42 mouse cellular contexts compared by ENCODE assay signal in genomic region chr9:15060847-15061246, GRCm38 (mm10). TPM values are rescaled to one million over a fixed set of nuclear protein-coding genes. Genes with fewer than 3 reads are reported as not detected.
"Had no signal": no experiment of that assay in that cellular context is flagged by ENCODE, and none has a peak within 500 bp of the region (broad histone marks: within the 10 kb centered on the region; RNA-seq: fewer than 3 reads in every experiment).

No protein-coding gene starts in this region.

- DNase-seq: heart, adult 18-20 months; heart, adult 2 months; heart, postnatal 10 days; heart, postnatal 14 days; heart, postnatal 36 days; heart, postnatal 4 days; kidney, adult 11 months; kidney, adult 18-20 months; kidney, adult 2 months; kidney, adult 8-10 months; kidney, adult 9 months; kidney, postnatal 10 days; kidney, postnatal 14 days; kidney, postnatal 25 days; kidney, postnatal 36 days; kidney, postnatal 4 days; layer of hippocampus, adult 9-11 months had no signal

- H3K27ac ChIP-seq: heart, adult 2 months; heart, embryonic 10.5 days; heart, embryonic 13.5 days; heart, embryonic 15.5 days; hindbrain, embryonic 10.5 days; hindbrain, embryonic 12.5 days; hindbrain, embryonic 13.5 days; hindbrain, embryonic 14.5 days; hindbrain, embryonic 15.5 days; hindbrain, postnatal 0 days; intestine, embryonic 15.5 days; kidney, embryonic 15.5 days; kidney, postnatal 0 days; layer of hippocampus, adult 2 months had no signal

- H3K4me2 ChIP-seq: heart, embryonic 11.5 days; heart, embryonic 12.5 days; heart, embryonic 13.5 days; heart, embryonic 15.5 days; hindbrain, embryonic 12.5 days; hindbrain, embryonic 13.5 days; hindbrain, embryonic 14.5 days; hindbrain, embryonic 15.5 days; intestine, embryonic 15.5 days; kidney, embryonic 15.5 days had no signal

- H3K4me1 ChIP-seq: heart, embryonic 10.5 days; heart, embryonic 12.5 days; heart, embryonic 13.5 days; heart, embryonic 15.5 days; hindbrain, embryonic 10.5 days; hindbrain, embryonic 12.5 days; hindbrain, embryonic 13.5 days; hindbrain, embryonic 15.5 days; intestine, embryonic 15.5 days; kidney, embryonic 15.5 days had no signal

- ATAC-seq: hindbrain, embryonic 16.5 days; hindbrain, postnatal 0 days; intestine, embryonic 15.5 days; intestine, embryonic 16.5 days; intestine, postnatal 0 days had no signal

- H3K36me3 ChIP-seq: heart, embryonic 10.5 days; heart, embryonic 12.5 days; heart, embryonic 13.5 days; heart, embryonic 15.5 days; hindbrain, embryonic 10.5 days; hindbrain, embryonic 12.5 days; hindbrain, embryonic 13.5 days; hindbrain, embryonic 15.5 days; intestine, embryonic 15.5 days; kidney, embryonic 15.5 days had no signal

- H3K4me3 ChIP-seq: heart, adult 2 months; heart, embryonic 10.5 days; heart, embryonic 12.5 days; heart, embryonic 13.5 days; heart, embryonic 15.5 days; hindbrain, embryonic 10.5 days; hindbrain, embryonic 12.5 days; hindbrain, embryonic 13.5 days; hindbrain, embryonic 15.5 days; intestine, embryonic 15.5 days; kidney, embryonic 15.5 days; layer of hippocampus, adult 2 months had no signal

- H3K27me3 ChIP-seq: heart, embryonic 12.5 days; heart, embryonic 13.5 days; heart, embryonic 15.5 days; hindbrain, embryonic 12.5 days; hindbrain, embryonic 13.5 days; hindbrain, embryonic 15.5 days; intestine, embryonic 15.5 days; kidney, embryonic 15.5 days had no signal

- H3K9me3 ChIP-seq: heart, embryonic 10.5 days; heart, embryonic 12.5 days; heart, embryonic 13.5 days; heart, embryonic 15.5 days; hindbrain, embryonic 10.5 days; hindbrain, embryonic 12.5 days; hindbrain, embryonic 13.5 days; hindbrain, embryonic 15.5 days; intestine, embryonic 15.5 days; kidney, embryonic 15.5 days had no signal

- H3K9ac ChIP-seq: heart, embryonic 12.5 days; heart, embryonic 13.5 days; heart, embryonic 15.5 days; hindbrain, embryonic 12.5 days; hindbrain, embryonic 13.5 days; hindbrain, embryonic 14.5 days; hindbrain, embryonic 15.5 days; intestine, embryonic 15.5 days; kidney, embryonic 15.5 days had no signal

RNA-seq across cellular contexts. Expression of gene Hephl1, which starts 51.1 kb away (rescaled TPM):
- polyA plus RNA-seq: heart, embryonic 10.5 days; heart, embryonic 11.5 days; heart, embryonic 12.5 days; heart, embryonic 13.5 days; heart, embryonic 14.5 days; heart, embryonic 16.5 days; hindbrain, embryonic 10.5 days; hindbrain, embryonic 11.5 days; hindbrain, embryonic 12.5 days; hindbrain, embryonic 13.5 days; hindbrain, embryonic 14.5 days; hindbrain, embryonic 15.5 days; hindbrain, embryonic 16.5 days; hindbrain, postnatal 0 days; inflammation-experienced regulatory T-cells, adult 6 months; intestine, embryonic 14.5 days; intestine, embryonic 15.5 days; intestine, embryonic 16.5 days; intestine, postnatal 0 days; kidney, embryonic 14.5 days; kidney, embryonic 16.5 days; kidney, postnatal 0 days had no signal
